Mouse (Mus musculus): ENCODE results near the gene Crygb.
A peak's percentile ranks its signal among the peaks of the same experiment; 100 is the strongest.
"Not testable (repeated sequence)": the region's sequence is repeated elsewhere in the genome, so short reads cannot be mapped to it uniquely, and the experiment has no call there.

The Crygb gene

GRCm38 (mm10) chr1:65067842-65068241, 14.2 kb downstream of the Crygb start:
- no peak for DNase-seq

GRCm38 (mm10) chr1:65064201-65064600, 17.9 kb downstream of the Crygb start:
- no peak for DNase-seq

- DNase-seq: no peak
Measured at GRCm38 (mm10) chr1:65063352-65063751, 18.7 kb downstream of the Crygb start, which contains the start of gene Crygd. Crygd (minus strand) TSS chr1:65063452.

- no peak for DNase-seq
Measured at GRCm38 (mm10) chr1:65052140-65052539, 29.9 kb downstream of the Crygb start.

- no peak for DNase-seq
Measured at GRCm38 (mm10) chr1:65051696-65052095, 30.4 kb downstream of the Crygb start.

- DNase-seq: not testable (repeated sequence)
Measured at GRCm38 (mm10) chr1:65050952-65051351, 31.1 kb downstream of the Crygb start, which contains the start of gene Cryge. Cryge (minus strand) TSS chr1:65051149.

- peak; percentile 18 for DNase-seq
Measured at GRCm38 (mm10) chr1:65048781-65049180, 33.3 kb downstream of the Crygb start.

GRCm38 (mm10) chr1:65046401-65047109, 35.5 kb downstream of the Crygb start:
- DNase-seq: peak; percentile 8

- no peak for DNase-seq
Measured at GRCm38 (mm10) chr1:65043433-65043832, 38.7 kb downstream of the Crygb start.

GRCm38 (mm10) chr1:65041837-65042236, 40.3 kb downstream of the Crygb start:
- DNase-seq: no peak

- DNase-seq: no peak
Measured at GRCm38 (mm10) chr1:65040806-65041205, 41.3 kb downstream of the Crygb start.

- no peak for DNase-seq
Measured at GRCm38 (mm10) chr1:65039679-65040078, 42.4 kb downstream of the Crygb start.

- no peak for DNase-seq
Measured at GRCm38 (mm10) chr1:65037542-65037941, 44.5 kb downstream of the Crygb start.

GRCm38 (mm10) chr1:65035513-65035912, 46.6 kb downstream of the Crygb start:
- DNase-seq: no peak

GRCm38 (mm10) chr1:65032641-65033040, 49.4 kb downstream of the Crygb start, which contains the start of gene Akr1cl:
Akr1cl (minus strand) TSS chr1:65032759.
- no peak for DNase-seq

Measured in layer of hippocampus, adult 9-11 months (tissue).